Mouse (Mus musculus) stomach, postnatal 0 days (tissue): Measurements from ENCODE around the gene Bmpr1a.

Experiments
- CTCF ChIP-seq: IDR thresholded peaks from 2 replicates; pipeline ENCODE4 v1.5.1; 2016; ENCODE audit warnings: antibody characterized with exemption, low read depth, mild to moderate bottlenecking, moderate library complexity
- EP300 ChIP-seq: optimal IDR thresholded peaks from 2 replicates; pipeline ENCODE3; 2016; ENCODE audit warnings: antibody characterized with exemption

- TF ChIP-seq CTCF (no peak), EP300 (no peak)
Measured at GRCm38 (mm10) chr14:34377121-34377520, 126.0 kb downstream of the Bmpr1a start.
